Mouse (Mus musculus): Measurements from ENCODE around the gene Gm1043.
A peak's percentile ranks its signal among the peaks of the same experiment; 100 is the strongest.

Gm1043 gene

DNA sequence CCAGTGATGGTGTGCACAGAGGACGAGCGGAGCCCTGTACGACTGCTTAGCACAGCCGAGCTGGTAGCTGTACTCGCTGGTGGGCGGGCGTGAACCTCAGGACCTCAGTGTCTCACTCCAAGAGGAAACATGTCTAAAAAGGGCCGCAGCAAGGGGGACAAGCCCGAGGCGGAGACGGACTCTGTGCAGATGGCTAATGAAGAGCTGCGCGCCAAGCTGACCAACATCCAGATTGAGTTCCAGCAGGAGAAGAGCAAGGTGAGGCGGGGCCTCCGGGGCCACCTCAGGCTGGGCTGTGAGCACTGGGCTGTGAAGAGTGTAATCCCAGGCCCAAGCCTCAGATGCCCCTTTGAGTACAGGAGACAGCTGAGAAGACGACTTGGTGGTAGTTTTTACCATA lies at the start of gene Gm1043:
TSS of gene Gm1043 (plus strand) at position 130 of the 400 bp plus-strand sequence.
- peak; percentile 29 to 51 for DNase-seq

GRCm38 (mm10) chr5:37035896-37036295 lies 49.3 kb upstream of the Gm1043 start:
- DNase-seq, result peak; percentile 36 to 47

DNA sequence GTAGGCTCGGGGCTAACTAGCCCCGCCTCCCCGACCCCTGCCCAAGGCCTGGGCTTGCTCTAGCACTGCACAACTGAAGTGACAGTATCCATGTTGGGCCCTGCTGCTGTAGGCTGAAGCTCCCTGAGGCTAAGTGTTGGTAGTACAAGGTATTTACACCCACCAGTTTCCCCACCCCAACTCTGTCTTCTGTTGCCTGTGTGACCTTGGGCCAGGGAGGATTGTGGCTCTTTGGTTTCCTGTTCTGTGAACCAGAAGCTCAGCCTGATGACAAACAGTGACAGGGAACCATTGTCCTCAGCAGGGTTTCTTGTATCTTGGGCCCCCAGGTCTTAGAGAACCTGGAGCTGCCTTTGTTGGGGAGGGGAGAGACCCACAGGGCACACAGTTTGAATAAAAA lies 48.3 kb upstream of the Gm1043 start:
- no peak for DNase-seq

- DNase-seq, result no peak
Measured at GRCm38 (mm10) chr5:37039908-37040307, 45.3 kb upstream of the Gm1043 start.

DNA sequence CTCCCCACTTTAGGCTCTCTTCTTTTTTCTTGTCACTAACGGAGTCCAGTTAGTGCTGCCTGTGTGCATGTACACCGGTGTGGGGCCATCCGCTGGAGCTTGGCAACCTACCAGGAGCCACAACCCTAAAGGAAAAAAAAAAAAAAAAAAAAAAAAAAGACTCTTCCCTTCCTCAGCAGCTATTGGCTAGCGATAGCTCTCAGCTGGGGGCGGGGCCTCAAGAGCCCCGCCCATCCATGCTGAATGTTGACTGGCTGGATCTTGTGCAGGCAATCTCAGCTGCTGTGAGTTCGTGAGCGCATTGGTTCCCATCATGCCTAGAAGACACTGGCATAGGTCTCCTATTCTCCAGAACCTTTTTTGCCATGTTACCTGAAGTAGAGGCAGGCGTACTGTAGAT lies 44.5 kb upstream of the Gm1043 start:
- peak in 1 of 2 experiments; percentile 33 for DNase-seq

GRCm38 (mm10) chr5:37041651-37042050 lies 43.5 kb upstream of the Gm1043 start:
- no peak for DNase-seq

- no peak for DNase-seq
Measured at GRCm38 (mm10) chr5:37042934-37043333, 42.2 kb upstream of the Gm1043 start.

DNA sequence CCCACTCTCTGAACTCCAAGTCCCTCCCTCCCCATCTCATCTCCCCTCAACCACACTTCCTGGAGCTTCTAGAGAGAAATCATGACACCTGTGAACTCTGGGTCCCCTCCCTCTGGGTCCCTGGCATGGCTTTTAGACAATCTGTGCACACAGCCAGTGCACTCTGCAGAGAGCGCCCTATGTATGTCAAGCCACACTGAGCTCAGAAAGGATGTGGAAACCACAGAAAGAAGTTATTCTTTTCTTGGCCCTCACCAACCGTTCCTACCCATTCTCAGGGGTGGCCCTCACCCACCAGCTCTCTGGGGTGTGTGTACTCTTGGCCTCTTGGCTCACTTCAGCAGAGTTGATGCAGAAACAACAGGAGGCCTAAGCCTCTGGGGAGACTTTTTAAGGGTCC lies 40.4 kb upstream of the Gm1043 start:
- DNase-seq, result no peak

DNA sequence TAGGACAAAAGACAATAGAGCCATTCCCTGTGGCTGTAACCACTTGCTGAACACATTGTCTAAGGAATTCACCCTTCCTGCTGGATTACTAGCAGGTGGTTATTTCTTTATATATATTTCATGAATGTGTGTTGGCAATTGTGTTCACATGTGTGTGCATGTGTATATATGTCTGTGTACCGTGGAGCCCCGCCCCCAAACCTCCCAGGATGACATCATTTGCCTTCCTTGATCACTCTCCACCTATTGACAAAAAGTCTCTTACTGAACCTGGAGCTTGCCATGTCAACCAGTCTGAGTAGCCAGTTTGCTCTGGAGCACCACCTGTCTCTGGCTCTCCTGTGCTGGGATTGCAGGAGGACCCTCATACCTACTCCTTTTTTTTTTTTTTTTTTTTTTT lies 39.6 kb upstream of the Gm1043 start:
- DNase-seq, result no peak

DNA sequence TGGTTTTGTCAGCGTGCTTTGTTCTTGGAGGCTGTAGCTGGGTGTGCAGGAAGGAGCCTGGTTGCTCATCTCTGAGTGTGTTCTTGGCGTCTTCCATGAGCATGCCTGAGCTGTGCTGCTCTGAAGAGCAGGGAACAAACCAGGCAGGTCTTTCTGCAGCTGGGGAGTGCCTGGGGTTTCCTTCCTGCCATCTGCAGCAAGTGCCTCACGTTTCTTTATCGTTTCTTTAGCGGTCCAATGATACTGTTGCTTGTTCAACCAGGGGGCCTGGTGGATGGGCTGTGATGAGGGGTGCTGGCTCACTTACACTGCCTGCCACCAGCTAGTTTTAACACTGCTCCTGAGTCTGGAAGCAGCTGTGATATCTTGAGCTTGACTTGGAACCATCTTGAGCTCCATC lies 38.4 kb upstream of the Gm1043 start:
- DNase-seq, result no peak

DNA sequence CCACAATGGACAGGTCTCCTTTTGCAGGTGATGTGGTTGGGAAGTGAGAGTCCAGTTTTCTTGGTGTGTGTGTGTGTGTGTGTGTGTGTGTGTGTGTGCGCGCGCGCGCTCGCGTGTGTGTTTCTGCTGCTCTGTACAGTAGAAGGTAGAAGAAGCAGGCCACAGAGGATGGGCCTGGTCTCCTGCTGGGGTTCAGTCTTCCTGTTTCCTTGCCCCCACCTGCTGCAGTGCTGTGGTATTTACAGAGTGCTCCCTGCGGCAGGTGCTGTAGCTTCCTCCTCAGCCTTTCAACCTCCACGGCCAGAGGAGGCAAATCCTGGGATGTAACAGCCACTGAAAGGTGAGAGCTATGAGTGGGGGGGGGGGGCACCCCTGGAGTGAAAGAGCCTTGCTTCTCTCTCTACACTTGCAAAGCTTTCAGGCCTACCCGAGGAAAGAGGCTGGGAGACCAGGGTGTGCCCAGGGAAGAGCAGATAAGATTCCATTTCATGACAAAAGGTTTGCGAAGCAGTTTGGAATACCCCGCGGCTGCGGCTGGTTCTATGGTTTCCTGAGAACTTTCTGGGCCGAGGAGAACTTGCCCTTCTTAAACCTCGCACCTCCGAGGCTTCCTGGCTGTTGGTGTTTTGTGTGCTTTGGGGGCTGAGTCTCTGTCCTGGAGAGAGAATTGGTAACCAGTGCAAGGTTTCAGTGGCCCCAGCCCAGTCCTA lies 37.8 kb upstream of the Gm1043 start:
- no peak for DNase-seq

- no peak for DNase-seq
Measured at GRCm38 (mm10) chr5:37047992-37048391, 37.2 kb upstream of the Gm1043 start.

DNA sequence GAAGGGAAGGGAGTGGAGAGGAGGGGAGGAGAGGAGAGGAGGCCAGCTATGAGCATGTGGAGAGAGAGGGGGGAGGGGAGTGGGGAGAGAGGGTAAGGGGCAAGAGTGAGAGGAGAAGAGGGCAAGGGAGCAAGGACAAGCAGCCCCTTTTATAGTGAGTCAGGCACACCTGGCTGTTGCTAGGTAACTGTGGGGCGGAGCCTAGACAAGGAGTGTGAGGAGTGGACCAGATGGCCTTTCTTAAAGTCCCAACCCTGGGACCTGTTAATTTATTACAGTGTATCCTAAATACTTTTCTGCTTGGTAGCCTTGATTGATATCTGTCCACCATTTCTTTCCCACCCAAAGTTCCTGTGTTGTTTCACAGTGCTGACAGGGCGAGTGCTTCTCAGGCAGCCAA lies 36.1 kb upstream of the Gm1043 start:
- no peak for DNase-seq

- DNase-seq, result no peak
Measured at GRCm38 (mm10) chr5:37050521-37051373, 34.4 kb upstream of the Gm1043 start.

- DNase-seq, result no peak
Measured at GRCm38 (mm10) chr5:37051374-37052100, 33.6 kb upstream of the Gm1043 start.

- peak; percentile 77 to 83 for DNase-seq
Measured at GRCm38 (mm10) chr5:37052846-37053245, 32.3 kb upstream of the Gm1043 start.

- DNase-seq, result no peak
Measured at GRCm38 (mm10) chr5:37055789-37056188, 29.4 kb upstream of the Gm1043 start.

DNA sequence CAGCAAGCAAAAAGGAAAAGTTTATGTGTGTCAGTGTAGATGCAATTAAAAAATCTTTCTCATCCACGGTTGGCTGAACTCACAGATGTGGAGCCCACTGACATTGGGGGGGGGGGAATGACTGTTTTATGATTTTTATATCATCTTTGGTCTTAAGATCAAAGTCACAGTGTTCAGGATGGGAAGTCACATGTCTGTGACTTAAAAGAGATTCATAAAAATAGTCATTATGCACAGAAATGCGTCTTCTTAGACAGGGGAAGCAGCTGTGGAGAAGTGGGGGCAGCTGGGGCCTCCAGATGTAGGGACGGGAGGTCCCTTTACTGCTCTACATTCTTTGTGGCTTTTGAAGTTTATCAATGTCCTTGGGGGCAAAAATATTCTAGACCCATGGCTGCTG lies 28.7 kb upstream of the Gm1043 start:
- DNase-seq, result no peak

GRCm38 (mm10) chr5:37061612-37062011 lies 23.6 kb upstream of the Gm1043 start:
- DNase-seq, result no peak

DNA sequence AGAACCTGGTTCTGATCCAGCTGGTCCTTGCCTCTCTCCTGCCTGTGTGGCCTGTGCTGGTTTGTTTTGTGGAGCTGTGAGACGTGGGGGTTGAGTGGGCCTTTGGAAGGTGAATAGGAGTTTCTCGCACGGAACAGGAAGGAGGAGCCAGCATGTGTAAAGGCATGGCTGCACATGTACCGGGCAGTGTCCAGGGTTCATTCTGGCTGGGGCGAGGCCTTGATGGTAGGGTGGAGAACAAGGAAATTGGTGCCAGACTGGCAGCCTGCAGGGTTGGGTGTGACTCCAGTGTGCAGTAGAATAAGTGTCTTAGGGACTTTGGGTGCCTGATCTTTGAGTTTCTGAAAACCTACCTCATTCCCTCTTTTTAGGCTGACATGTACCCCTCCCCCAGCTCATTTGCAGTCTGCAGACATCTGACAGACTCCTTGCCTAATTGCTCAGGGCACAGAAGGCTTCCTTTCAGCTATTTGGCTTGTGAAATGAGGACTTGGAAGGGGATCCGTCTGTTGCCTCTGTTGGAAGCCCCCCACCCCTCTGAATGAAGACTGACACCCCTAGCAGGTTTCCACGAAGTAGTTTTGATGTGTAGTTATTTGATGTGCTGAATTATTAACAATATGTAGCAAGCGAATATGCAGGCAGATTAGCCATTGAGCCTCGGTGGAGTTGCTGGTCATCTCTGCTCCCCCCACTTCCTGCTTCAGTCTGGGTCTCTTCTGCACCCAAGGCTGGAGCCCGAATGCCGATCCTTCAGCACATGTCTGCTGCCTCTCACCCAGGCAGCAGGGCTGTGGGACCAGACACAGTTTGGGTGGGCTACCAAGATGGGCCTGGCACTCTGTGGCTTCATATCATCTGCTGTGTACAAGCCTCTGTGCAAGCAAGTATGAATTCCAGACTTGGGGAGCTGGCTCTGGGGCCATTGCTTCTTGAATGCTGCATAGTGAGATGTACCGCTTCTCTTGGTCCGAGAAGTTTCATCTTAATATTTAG lies 20.4 kb upstream of the Gm1043 start:
- DNase-seq, result no peak

DNA sequence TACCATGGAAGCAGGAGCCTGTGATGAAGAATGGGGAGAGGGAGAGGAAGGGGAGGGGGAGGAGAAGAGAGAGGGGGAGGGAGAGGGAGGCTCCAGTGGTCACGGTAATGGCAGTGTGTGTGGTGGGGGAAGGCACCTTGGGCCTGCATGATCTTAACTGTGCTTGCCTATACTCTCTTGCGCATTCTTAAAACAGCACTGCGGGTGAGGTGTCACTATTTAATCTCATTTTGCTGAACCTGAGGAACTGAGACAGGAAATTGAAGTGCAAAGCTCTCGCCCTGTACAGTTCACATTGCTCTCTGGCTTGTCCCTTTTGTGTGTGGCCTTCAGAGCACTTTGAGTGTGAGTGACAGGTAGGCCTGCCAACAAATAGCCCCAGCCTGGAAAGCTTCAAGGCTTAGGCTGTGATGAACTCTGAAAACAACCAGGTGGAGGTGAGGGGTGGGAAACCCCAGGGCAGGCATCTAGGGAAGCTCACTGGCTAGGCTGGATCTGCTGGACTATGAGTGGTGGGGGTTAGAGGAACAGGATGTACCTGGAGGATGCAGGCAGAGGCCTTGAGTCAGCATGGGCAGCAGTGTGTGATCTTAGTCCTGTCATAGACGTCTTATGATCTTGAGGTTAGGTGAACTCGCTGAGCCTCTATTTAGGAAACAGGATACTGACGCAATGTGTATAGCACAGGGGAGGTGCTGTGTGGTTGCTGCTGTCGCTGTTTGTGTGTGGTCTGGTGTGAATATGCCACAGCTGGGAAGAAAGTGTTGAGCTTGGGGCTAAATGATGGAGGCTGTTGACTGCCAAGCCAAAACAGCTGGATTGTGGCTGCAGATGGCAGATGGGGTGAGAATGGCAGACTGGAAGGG lies 18.2 kb upstream of the Gm1043 start:
- no peak for DNase-seq
